Mouse (Mus musculus): ENCODE measurements around the gene Hddc3. TPM values are rescaled to one million over a fixed set of nuclear protein-coding genes. Genes with fewer than 3 reads are reported as not detected.

Gene Hddc3
- polyA plus RNA-seq, 1 experiment from 2014 or later = 78.7 TPM

DNA sequence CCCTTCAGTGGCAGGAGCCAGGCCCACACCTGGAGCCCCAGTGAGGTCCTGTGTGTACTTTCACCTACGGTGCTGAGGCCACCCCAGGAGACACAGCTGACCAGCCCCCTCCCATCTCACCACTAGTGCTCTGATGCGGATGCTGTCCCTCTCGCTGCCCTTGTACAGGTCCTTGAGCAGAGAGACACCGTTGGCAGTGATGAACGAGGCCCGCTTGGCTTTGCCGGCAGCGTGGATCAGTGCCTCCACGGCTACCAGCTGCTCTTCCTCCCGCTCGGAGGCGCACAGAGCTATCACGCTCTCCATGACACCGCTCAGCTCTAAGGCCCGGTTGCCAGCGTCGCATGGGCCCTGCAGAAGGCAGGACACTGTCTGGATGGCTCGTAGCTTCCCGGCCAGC, 11.5 kb upstream of the Hddc3 start:
- ATAC-seq (no peak), DNase-seq (ENCODE audit: low read depth, low spot score) (no peak)
- no peaks in the 10 kb centered on the region for H3K27me3 ChIP-seq
- ChIA-PET POLR2A (no interaction called here), CTCF (interaction anchor here (1.5 to 2.1 kb wide), 3 partner anchors 9 to 11 kb away, joined by 5 to 8 read pairs (median 6); partner anchors contain the start of genes Hddc3 and Unc45a)
- in situ Hi-C loops (cut with MboI; ENCODE audit: low pct_unique_long_range_greater_than_20kb) = no loop called here
- TF ChIP-seq CTCF (IDR thresholded peaks at IDR 0.05) = no peak

GRCm38 (mm10) chr7:80334848-80335247, 8.1 kb upstream of the Hddc3 start:
- in situ Hi-C loops (cut with MboI; ENCODE audit: low pct_unique_long_range_greater_than_20kb) = no loop called here
- TF ChIP-seq CTCF (IDR thresholded peaks at IDR 0.05) = no peak
- POLR2A ChIA-PET = interaction anchor here (1.0 to 2.2 kb wide), 2 partner anchors 8 to 10 kb away, joined by 4 to 7 read pairs; partner anchors contain the start of gene Rccd1
- DNase-seq (ENCODE audit: low read depth, low spot score) (no peak), ATAC-seq (no peak)
- no peaks in the 10 kb centered on the region for H3K27me3 ChIP-seq
- CTCF ChIA-PET = no interaction called here

DNA sequence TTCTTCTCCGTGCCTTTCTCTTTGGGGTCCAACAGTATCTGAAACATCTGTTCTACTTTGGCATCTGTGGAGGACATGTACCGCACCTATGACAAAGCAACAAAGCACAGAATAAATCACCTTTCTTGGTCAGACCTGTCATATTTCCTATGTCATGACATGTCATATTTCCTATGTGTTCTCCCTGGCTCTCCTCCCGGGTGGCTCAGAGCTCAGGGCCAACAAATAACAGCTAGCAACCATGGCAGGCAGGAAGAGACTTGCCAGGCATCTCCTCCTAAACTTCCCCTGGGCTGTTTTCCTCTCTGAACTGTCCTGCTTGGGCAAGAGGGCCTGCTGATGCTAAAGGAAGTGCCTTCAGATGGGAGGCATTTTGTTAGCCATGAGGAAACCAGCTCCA, 6.0 kb upstream of the Hddc3 start:
- in situ Hi-C loops (cut with MboI; ENCODE audit: low pct_unique_long_range_greater_than_20kb) = no loop called here
- DNase-seq (ENCODE audit: low read depth, low spot score) (no peak), ATAC-seq (no peak)
- H3K27me3 ChIP-seq = no peaks in the 10 kb centered on the region
- CTCF ChIA-PET = interaction anchor here (0.9 to 1.9 kb wide), 3 partner anchors 10 to 247 kb away, joined by 3 to 7 read pairs (median 3); no protein-coding TSS in a partner anchor
- no peak for TF ChIP-seq CTCF (IDR thresholded peaks at IDR 0.05)
- POLR2A ChIA-PET = interaction anchor here (1.1 to 2.2 kb wide), 3 partner anchors 8 to 12 kb away, joined by 3 to 7 read pairs (median 6); no protein-coding TSS in a partner anchor

GRCm38 (mm10) chr7:80339371-80339770, 3.5 kb upstream of the Hddc3 start:
- TF ChIP-seq CTCF (IDR thresholded peaks at IDR 0.05) = no peak
- CTCF ChIA-PET = interaction anchor here (1.2 to 4.9 kb wide), 6 partner anchors 7 to 43 kb away, joined by 5 to 23 read pairs (median 10); no protein-coding TSS in a partner anchor
- DNase-seq (ENCODE audit: low read depth, low spot score) (no peak), ATAC-seq (peak; percentile 13)
- POLR2A ChIA-PET = interaction anchor here (1.0 to 1.9 kb wide), 3 partner anchors 10 to 31 kb away, joined by 3 to 7 read pairs (median 6); partner anchors contain the start of gene Rccd1
- in situ Hi-C loops (cut with MboI; ENCODE audit: low pct_unique_long_range_greater_than_20kb) = no loop called here
- H3K27me3 ChIP-seq = no peaks in the 10 kb centered on the region

DNA sequence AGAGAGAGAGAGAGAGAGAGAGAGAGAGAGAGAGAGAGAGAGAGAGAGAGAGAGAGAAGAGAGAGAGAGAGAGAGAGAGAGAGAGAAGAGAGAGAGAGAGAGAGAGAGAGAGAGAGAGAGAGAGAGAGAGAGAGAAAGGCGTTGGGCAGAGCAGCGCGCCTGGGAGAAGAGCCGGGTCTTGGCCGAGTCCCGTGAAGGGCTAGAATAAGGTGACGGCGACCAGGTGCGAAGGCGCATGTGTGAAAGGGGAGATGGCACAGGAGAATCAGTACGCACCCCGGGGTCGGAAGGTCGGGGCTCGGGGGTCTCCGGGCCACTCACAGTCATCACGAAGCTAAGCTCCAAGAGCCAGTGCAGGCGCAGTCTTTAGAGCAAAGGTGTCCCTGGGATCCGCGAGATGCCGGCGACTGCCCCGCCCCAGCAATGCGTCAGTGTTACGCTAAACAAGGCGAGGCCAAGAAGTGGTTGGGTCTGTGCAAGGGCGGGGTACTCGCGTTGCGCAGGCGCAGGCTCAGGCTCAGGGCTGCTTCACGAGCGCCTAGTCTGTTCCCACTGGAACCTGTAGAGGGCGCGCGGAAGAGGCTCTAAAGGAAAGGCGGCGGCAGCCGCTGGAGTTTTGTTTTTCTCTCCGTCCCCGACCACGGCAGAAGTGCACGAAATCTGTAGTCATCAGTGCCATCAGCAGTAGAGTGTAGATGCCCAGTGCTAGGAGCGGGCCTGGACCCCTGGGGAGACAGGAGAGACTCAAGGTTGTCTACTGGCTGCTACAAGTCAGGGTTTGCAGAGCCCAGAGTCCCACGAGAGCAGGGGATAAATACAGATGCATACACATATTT, 2.9 kb upstream of the Hddc3 start:
- TF ChIP-seq CTCF (IDR thresholded peaks at IDR 0.05) = no peak
- POLR2A ChIA-PET = interaction anchor here (1.0 to 1.9 kb wide), 4 partner anchors 11 to 31 kb away, joined by 3 to 7 read pairs (median 4); partner anchors contain the start of gene Rccd1
- CTCF ChIA-PET = interaction anchor here (0.7 to 4.9 kb wide), 14 partner anchors 8 to 244 kb away, joined by 3 to 23 read pairs (median 5); no protein-coding TSS in a partner anchor
- no peaks in the 10 kb centered on the region for H3K27me3 ChIP-seq
- DNase-seq (ENCODE audit: low read depth, low spot score) = peak; percentile 76
- in situ Hi-C loops (cut with MboI; ENCODE audit: low pct_unique_long_range_greater_than_20kb) = loop anchor here (5.0 kb wide), 1 partner anchor 37 kb away; no protein-coding TSS in a partner anchor
- peak; percentile 75 for ATAC-seq

GRCm38 (mm10) chr7:80340793-80341192, 2.1 kb upstream of the Hddc3 start, which contains the start of gene Unc45a:
TSS of gene Unc45a (minus strand) at chr7:80341005.
- ChIA-PET POLR2A (interaction anchor here (1.2 kb wide), 1 partner anchor 11 kb away, joined by 3 read pairs; no protein-coding TSS in a partner anchor), CTCF (interaction anchor here (0.7 to 4.9 kb wide), 14 partner anchors 9 to 243 kb away, joined by 3 to 23 read pairs (median 4); no protein-coding TSS in a partner anchor)
- in situ Hi-C loops (cut with MboI; ENCODE audit: low pct_unique_long_range_greater_than_20kb) = loop anchor here (5.0 kb wide), 1 partner anchor 37 kb away; no protein-coding TSS in a partner anchor
- TF ChIP-seq CTCF (IDR thresholded peaks at IDR 0.05) = no peak
- ATAC-seq = peak; percentile 34
- no peaks in the 10 kb centered on the region for H3K27me3 ChIP-seq
- peak; percentile 25 for DNase-seq (ENCODE audit: low read depth, low spot score)

DNA sequence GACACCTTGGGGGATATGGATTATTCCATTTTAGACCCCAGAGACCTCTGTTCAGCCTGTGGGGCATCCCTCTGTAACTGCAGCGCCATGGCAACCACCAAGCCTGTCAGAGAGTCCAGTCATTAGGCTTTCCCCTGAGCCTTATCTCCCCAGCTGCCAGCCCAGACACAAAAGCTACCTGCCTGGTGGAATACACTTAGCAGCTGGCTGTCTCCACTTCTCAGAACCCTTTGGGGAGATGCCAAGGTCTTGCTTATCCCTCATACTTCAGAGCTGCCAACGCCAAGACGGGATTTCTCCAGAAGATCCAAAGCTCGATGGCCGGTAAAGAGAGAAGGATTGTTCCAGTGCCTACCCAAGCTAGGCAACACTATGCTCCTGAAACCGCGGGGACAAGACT, 1.1 kb upstream of the Hddc3 start:
- in situ Hi-C loops (cut with MboI; ENCODE audit: low pct_unique_long_range_greater_than_20kb) = loop anchor here (5.0 kb wide), 1 partner anchor 36 kb away; no protein-coding TSS in a partner anchor
- no peak for ATAC-seq
- ChIA-PET CTCF (interaction anchor here (0.9 to 4.9 kb wide), 6 partner anchors 10 to 44 kb away, joined by 3 to 23 read pairs (median 14); no protein-coding TSS in a partner anchor), POLR2A (no interaction called here)
- TF ChIP-seq CTCF (IDR thresholded peaks at IDR 0.05) = no peak
- DNase-seq (ENCODE audit: low read depth, low spot score) = no peak
- H3K27me3 ChIP-seq = no peaks in the 10 kb centered on the region

- no peak for TF ChIP-seq CTCF (IDR thresholded peaks at IDR 0.05)
- in situ Hi-C loops (cut with MboI; ENCODE audit: low pct_unique_long_range_greater_than_20kb) = loop anchor here (5.0 kb wide), 1 partner anchor 34 kb away; no protein-coding TSS in a partner anchor
- ChIA-PET CTCF (interaction anchor here (0.9 to 4.9 kb wide), 10 partner anchors 12 to 63 kb away, joined by 3 to 23 read pairs (median 6); partner anchors contain the start of genes Man2a2 and Rccd1), POLR2A (interaction anchor here (1.0 kb wide), 1 partner anchor 9 kb away, joined by 4 read pairs; no protein-coding TSS in a partner anchor)
- H3K27me3 ChIP-seq = no peaks in the 10 kb centered on the region
- DNase-seq (ENCODE audit: low read depth, low spot score) = no peak
- no peak for ATAC-seq
These were observed 540 bp downstream of the Hddc3 start for GRCm38 (mm10) chr7:80343270-80344018.

- H3K27me3 ChIP-seq = no peaks in the 10 kb centered on the region
- ATAC-seq = no peak
- POLR2A ChIA-PET = interaction anchor here (0.9 kb wide), 1 partner anchor 534 kb away, joined by 3 read pairs; no protein-coding TSS in a partner anchor
- no peak for DNase-seq (ENCODE audit: low read depth, low spot score)
- no peak for TF ChIP-seq CTCF (IDR thresholded peaks at IDR 0.05)
- in situ Hi-C loops (cut with MboI; ENCODE audit: low pct_unique_long_range_greater_than_20kb) = no loop called here
- CTCF ChIA-PET = no interaction called here
These were observed 3.3 kb downstream of the Hddc3 start for GRCm38 (mm10) chr7:80346173-80346572.

DNA sequence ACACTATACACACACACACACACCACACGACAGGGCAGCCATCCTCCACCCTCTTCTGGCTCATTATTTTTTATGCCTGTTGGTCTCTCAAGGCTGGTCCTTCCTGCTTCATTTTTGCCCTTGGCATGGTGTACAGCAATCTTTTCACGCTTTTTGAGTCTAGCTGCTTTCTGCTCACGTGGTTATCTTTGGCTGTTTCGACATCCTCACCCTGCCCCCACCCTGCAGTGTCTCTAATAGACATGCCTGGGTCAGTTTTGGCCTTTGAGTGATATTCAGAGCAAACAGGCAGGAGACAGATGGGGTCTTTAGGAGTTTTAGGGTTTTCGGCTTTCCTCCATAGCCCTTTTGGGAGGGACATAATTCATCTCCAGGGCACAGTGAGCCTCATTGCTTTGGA, 3.9 kb downstream of the Hddc3 start:
- in situ Hi-C loops (cut with MboI; ENCODE audit: low pct_unique_long_range_greater_than_20kb) = no loop called here
- ChIA-PET POLR2A (interaction anchor here (0.9 kb wide), 1 partner anchor 534 kb away, joined by 3 read pairs; no protein-coding TSS in a partner anchor), CTCF (no interaction called here)
- TF ChIP-seq CTCF (IDR thresholded peaks at IDR 0.05) = no peak
- no peak for ATAC-seq
- DNase-seq (ENCODE audit: low read depth, low spot score) = no peak
- no peaks in the 10 kb centered on the region for H3K27me3 ChIP-seq

Measured in Patski (cell line).